Mouse (Mus musculus): ENCODE data around the gene Col19a1. TPM values are rescaled to one million over a fixed set of nuclear protein-coding genes. Genes with fewer than 3 reads are reported as not detected.

Col19a1 gene
- polyA plus RNA-seq, 1 experiment: 0.11 TPM

- Histone ChIP-seq H3K4me3 (ENCODE audit: control insufficient read depth, insufficient read depth, low read length) (no peak overlapping the region), H3K27me3 (ENCODE audit: control insufficient read depth, insufficient read depth, low read length) (no peaks in the 10 kb centered on the region), H3K4me1 (replicated peaks; ENCODE audit: control insufficient read depth, insufficient read depth, low read length) (no peaks in the 10 kb centered on the region), H3K36me3 (ENCODE audit: control insufficient read depth, insufficient read depth, low read length) (no peaks in the 10 kb centered on the region), H3K27ac (ENCODE audit: control insufficient read depth, insufficient read depth, low read length) (no peak overlapping the region)
- TF ChIP-seq POLR2A (IDR thresholded peaks at IDR 0.05; ENCODE audit: control insufficient read depth, extremely low read depth, insufficient read depth, low read length, poor library complexity) (no peak), CTCF (IDR thresholded peaks at IDR 0.05; ENCODE audit: borderline replicate concordance, control insufficient read depth, extremely low read depth, insufficient read depth, low read length, poor library complexity) (no peak)
- 79% methylated on average over 1 of the region's 1 CpGs for WGBS
- no peak for DNase-seq
Observed at GRCm38 (mm10) chr1:24539852-24540251, 47.4 kb downstream of the Col19a1 start.

GRCm38 (mm10) chr1:24527194-24527593, 60.1 kb downstream of the Col19a1 start:
- TF ChIP-seq POLR2A (IDR thresholded peaks at IDR 0.05; ENCODE audit: control insufficient read depth, extremely low read depth, insufficient read depth, low read length, poor library complexity) (no peak), CTCF (IDR thresholded peaks at IDR 0.05; ENCODE audit: borderline replicate concordance, control insufficient read depth, extremely low read depth, insufficient read depth, low read length, poor library complexity) (no peak)
- no peak overlapping the region for H3K4me3 ChIP-seq (ENCODE audit: control insufficient read depth, insufficient read depth, low read length)
- H3K4me1 ChIP-seq (replicated peaks; ENCODE audit: control insufficient read depth, insufficient read depth, low read length): no peaks in the 10 kb centered on the region
- H3K27ac ChIP-seq (ENCODE audit: control insufficient read depth, insufficient read depth, low read length): no peak overlapping the region
- no peak for DNase-seq
- no peaks in the 10 kb centered on the region for H3K27me3 ChIP-seq (ENCODE audit: control insufficient read depth, insufficient read depth, low read length)
- no peaks in the 10 kb centered on the region for H3K36me3 ChIP-seq (ENCODE audit: control insufficient read depth, insufficient read depth, low read length)
- 91% methylated on average over 2 of the region's 2 CpGs for WGBS

GRCm38 (mm10) chr1:24517462-24517861, 69.8 kb downstream of the Col19a1 start:
- no peak overlapping the region for H3K4me3 ChIP-seq (ENCODE audit: control insufficient read depth, insufficient read depth, low read length)
- H3K27me3 ChIP-seq (ENCODE audit: control insufficient read depth, insufficient read depth, low read length): no peaks in the 10 kb centered on the region
- no peaks in the 10 kb centered on the region for H3K4me1 ChIP-seq (replicated peaks; ENCODE audit: control insufficient read depth, insufficient read depth, low read length)
- H3K27ac ChIP-seq (ENCODE audit: control insufficient read depth, insufficient read depth, low read length): no peak overlapping the region
- H3K36me3 ChIP-seq (ENCODE audit: control insufficient read depth, insufficient read depth, low read length): no peaks in the 10 kb centered on the region
- WGBS: 91% methylated on average over 4 of the region's 4 CpGs
- TF ChIP-seq POLR2A (IDR thresholded peaks at IDR 0.05; ENCODE audit: control insufficient read depth, extremely low read depth, insufficient read depth, low read length, poor library complexity) (no peak), CTCF (IDR thresholded peaks at IDR 0.05; ENCODE audit: borderline replicate concordance, control insufficient read depth, extremely low read depth, insufficient read depth, low read length, poor library complexity) (no peak)
- no peak for DNase-seq

- no peak for DNase-seq
- Histone ChIP-seq H3K36me3 (ENCODE audit: control insufficient read depth, insufficient read depth, low read length) (no peaks in the 10 kb centered on the region), H3K4me3 (ENCODE audit: control insufficient read depth, insufficient read depth, low read length) (no peak overlapping the region), H3K27ac (ENCODE audit: control insufficient read depth, insufficient read depth, low read length) (no peak overlapping the region), H3K4me1 (replicated peaks; ENCODE audit: control insufficient read depth, insufficient read depth, low read length) (no peaks in the 10 kb centered on the region), H3K27me3 (ENCODE audit: control insufficient read depth, insufficient read depth, low read length) (no peaks in the 10 kb centered on the region)
- TF ChIP-seq CTCF (IDR thresholded peaks at IDR 0.05; ENCODE audit: borderline replicate concordance, control insufficient read depth, extremely low read depth, insufficient read depth, low read length, poor library complexity): no peak
- WGBS: 92% methylated on average over 5 of the region's 5 CpGs
Observed at GRCm38 (mm10) chr1:24515341-24515740, 71.9 kb downstream of the Col19a1 start.

- no peak for TF ChIP-seq CTCF (IDR thresholded peaks at IDR 0.05; ENCODE audit: borderline replicate concordance, control insufficient read depth, extremely low read depth, insufficient read depth, low read length, poor library complexity)
- no peak for TF ChIP-seq POLR2A (IDR thresholded peaks at IDR 0.05; ENCODE audit: control insufficient read depth, extremely low read depth, insufficient read depth, low read length, poor library complexity)
- Histone ChIP-seq H3K4me3 (ENCODE audit: control insufficient read depth, insufficient read depth, low read length) (no peak overlapping the region), H3K27ac (ENCODE audit: control insufficient read depth, insufficient read depth, low read length) (no peak overlapping the region), H3K36me3 (ENCODE audit: control insufficient read depth, insufficient read depth, low read length) (no peaks in the 10 kb centered on the region), H3K4me1 (replicated peaks; ENCODE audit: control insufficient read depth, insufficient read depth, low read length) (no peaks in the 10 kb centered on the region), H3K27me3 (ENCODE audit: control insufficient read depth, insufficient read depth, low read length) (no peaks in the 10 kb centered on the region)
- WGBS: 85% methylated on average over 6 of the region's 6 CpGs
- DNase-seq: no peak
Observed at GRCm38 (mm10) chr1:24511536-24511935, 75.7 kb downstream of the Col19a1 start.

- TF ChIP-seq POLR2A (IDR thresholded peaks at IDR 0.05; ENCODE audit: control insufficient read depth, extremely low read depth, insufficient read depth, low read length, poor library complexity) (no peak), CTCF (IDR thresholded peaks at IDR 0.05; ENCODE audit: borderline replicate concordance, control insufficient read depth, extremely low read depth, insufficient read depth, low read length, poor library complexity) (no peak)
- Histone ChIP-seq H3K27me3 (ENCODE audit: control insufficient read depth, insufficient read depth, low read length) (no peaks in the 10 kb centered on the region), H3K27ac (ENCODE audit: control insufficient read depth, insufficient read depth, low read length) (no peak overlapping the region), H3K4me3 (ENCODE audit: control insufficient read depth, insufficient read depth, low read length) (no peak overlapping the region), H3K36me3 (ENCODE audit: control insufficient read depth, insufficient read depth, low read length) (no peaks in the 10 kb centered on the region), H3K4me1 (replicated peaks; ENCODE audit: control insufficient read depth, insufficient read depth, low read length) (no peaks in the 10 kb centered on the region)
- DNase-seq: no peak
- WGBS: 93% methylated on average over 4 of the region's 4 CpGs
Observed at GRCm38 (mm10) chr1:24495400-24495799, 91.9 kb downstream of the Col19a1 start.

GRCm38 (mm10) chr1:24484161-24484560, 103.1 kb downstream of the Col19a1 start:
- H3K4me3 ChIP-seq (ENCODE audit: control insufficient read depth, insufficient read depth, low read length): no peak overlapping the region
- TF ChIP-seq CTCF (IDR thresholded peaks at IDR 0.05; ENCODE audit: borderline replicate concordance, control insufficient read depth, extremely low read depth, insufficient read depth, low read length, poor library complexity) (no peak), POLR2A (IDR thresholded peaks at IDR 0.05; ENCODE audit: control insufficient read depth, extremely low read depth, insufficient read depth, low read length, poor library complexity) (no peak)
- H3K27ac ChIP-seq (ENCODE audit: control insufficient read depth, insufficient read depth, low read length): no peak overlapping the region
- no peaks in the 10 kb centered on the region for H3K4me1 ChIP-seq (replicated peaks; ENCODE audit: control insufficient read depth, insufficient read depth, low read length)
- no peaks in the 10 kb centered on the region for H3K27me3 ChIP-seq (ENCODE audit: control insufficient read depth, insufficient read depth, low read length)
- no peak for DNase-seq
- WGBS: 95% methylated on average over 5 of the region's 5 CpGs
- H3K36me3 ChIP-seq (ENCODE audit: control insufficient read depth, insufficient read depth, low read length): no peaks in the 10 kb centered on the region

All from thymus, adult 2 months (tissue).